Mouse (Mus musculus) intestine, postnatal 0 days (tissue): ENCODE measurements at regions not wholly inside any gene's neighbourhood (a gene's known extent, or its start where the extent isn't known, plus 50 kb on each side); places are given as distances from the start of the nearest gene placed in this dataset.

Source experiments
- ATAC-seq: fragments of 200-750 bp; cut with Nextera tagmentation; 2 replicates; pipeline ENCODE4 v1.8.0; 2017; ENCODE audit warnings: mild to moderate bottlenecking, moderate TSS enrichment, moderate library complexity
- H3K27ac ChIP-seq: fragments of 300-500 bp; sonication (generic); 2 replicates; pipeline ENCODE4 v1.5.1; 2014; ENCODE audit warnings: mild to moderate bottlenecking, low read depth, low read length, moderate library complexity
- H3K27me3 ChIP-seq: fragments of 300-500 bp; sonication (generic); replicated peaks from 2 replicates; pipeline ENCODE4 v1.6.1; 2014; ENCODE audit warnings: low read length, mixed read lengths; ENCODE audit not compliant: control insufficient read depth, insufficient read depth
- H3K36me3 ChIP-seq: fragments of 300-500 bp; sonication (generic); 2 replicates; pipeline ENCODE4 v1.6.1; 2014; ENCODE audit warnings: mild to moderate bottlenecking, moderate library complexity; ENCODE audit not compliant: control insufficient read depth, insufficient read depth
- H3K4me1 ChIP-seq: fragments of 300-500 bp; sonication (generic); replicated peaks from 2 replicates; pipeline ENCODE4 v1.6.1; 2014; ENCODE audit warnings: antibody characterized with exemption, low read length, mixed read lengths; ENCODE audit not compliant: control insufficient read depth, insufficient read depth
- H3K4me2 ChIP-seq: fragments of 300-500 bp; sonication (generic); replicated peaks from 2 replicates; pipeline ENCODE4 v1.6.1; 2014; ENCODE audit warnings: low read depth, mild to moderate bottlenecking, moderate library complexity
- H3K4me3 ChIP-seq: fragments of 300-500 bp; sonication (generic); 2 replicates; pipeline ENCODE4 v1.5.1; 2014; ENCODE audit warnings: low read depth, low read length
- H3K9ac ChIP-seq: fragments of 300-500 bp; sonication (generic); 2 replicates; pipeline ENCODE4 v1.6.1; 2014; ENCODE audit warnings: mild to moderate bottlenecking, low read depth, low read length
- H3K9me3 ChIP-seq: fragments of 300-500 bp; sonication (generic); 2 replicates; pipeline ENCODE4 v1.6.1; 2016; ENCODE audit warnings: mixed run types; ENCODE audit not compliant: control insufficient read depth
- CTCF ChIP-seq: sonication (generic); IDR thresholded peaks from 2 replicates; pipeline ENCODE4 v1.5.1; 2016; ENCODE audit warnings: low read depth, mild to moderate bottlenecking, control low read depth, antibody characterized with exemption, moderate library complexity
- WGBS: fragments of 180-500 bp; shearing (Covaris S2); extraction: QIAGEN DNeasy Blood & Tissue Kit; methylation state at CpG from one replicate; pipeline ENCODE4 v1.1.7; 2014; 5-methylcytosine and 5-hydroxymethylcytosine counted together

DNA sequence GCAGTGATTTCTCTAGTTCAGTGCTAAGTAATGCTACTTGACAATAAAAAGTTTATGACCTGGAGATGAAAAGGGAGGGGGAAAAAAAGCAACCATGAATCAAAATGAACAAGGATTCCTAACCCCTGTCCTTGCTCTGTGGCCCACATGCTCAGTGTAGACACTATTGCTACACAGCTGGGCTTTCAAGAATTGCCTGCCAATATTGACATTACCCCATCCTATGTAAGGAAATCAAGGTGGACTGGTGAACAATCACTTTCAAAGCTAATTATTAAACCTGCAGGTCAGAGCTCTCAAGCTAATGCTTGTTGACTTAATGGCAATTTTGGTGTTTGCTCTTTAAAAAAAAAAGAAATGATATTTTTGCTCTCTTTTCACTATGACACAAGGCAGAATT is 491.8 kb downstream of the Bcl11a start:
- Histone ChIP-seq H3K27ac (no peak overlapping the region), H3K4me1 (no peaks in the 10 kb centered on the region), H3K9ac (no peak overlapping the region), H3K36me3 (no peaks in the 10 kb centered on the region), H3K4me3 (no peak overlapping the region), H3K9me3 (no peaks in the 10 kb centered on the region), H3K27me3 (no peaks in the 10 kb centered on the region), H3K4me2 (no peak overlapping the region)
- peak; percentile 83 for ATAC-seq
- no peak for TF ChIP-seq CTCF

DNA sequence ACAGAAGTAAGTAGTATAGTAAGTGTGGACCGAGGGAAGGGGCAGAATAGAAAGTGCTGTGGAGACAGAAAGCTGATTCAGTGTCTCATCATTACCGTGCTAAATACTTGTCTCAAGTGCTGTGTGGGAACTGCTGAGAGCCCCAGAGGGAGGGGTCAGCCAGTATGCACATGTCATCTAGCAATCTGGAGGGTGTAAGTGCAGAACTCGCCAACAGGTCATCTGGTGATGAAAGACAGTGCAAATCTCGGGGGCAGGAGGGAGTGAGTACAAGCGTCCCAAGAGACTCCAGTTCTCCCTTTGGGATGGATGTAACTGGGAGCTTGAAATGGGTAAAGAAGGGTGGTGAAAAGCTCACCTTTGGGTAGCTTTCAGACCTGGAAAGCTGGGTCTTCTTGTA is 535.7 kb downstream of the Bcl11a start:
- H3K9ac ChIP-seq: no peak overlapping the region
- no peak overlapping the region for H3K4me3 ChIP-seq
- no peak overlapping the region for H3K27ac ChIP-seq
- ATAC-seq: no peak
- no peak overlapping the region for H3K4me2 ChIP-seq
- H3K9me3 ChIP-seq: no peaks in the 10 kb centered on the region
- H3K4me1 ChIP-seq: no peaks in the 10 kb centered on the region
- TF ChIP-seq CTCF: no peak
- no peaks in the 10 kb centered on the region for H3K36me3 ChIP-seq
- no peaks in the 10 kb centered on the region for H3K27me3 ChIP-seq
- WGBS: 55% methylated on average over 5 of the region's 5 CpGs

DNA sequence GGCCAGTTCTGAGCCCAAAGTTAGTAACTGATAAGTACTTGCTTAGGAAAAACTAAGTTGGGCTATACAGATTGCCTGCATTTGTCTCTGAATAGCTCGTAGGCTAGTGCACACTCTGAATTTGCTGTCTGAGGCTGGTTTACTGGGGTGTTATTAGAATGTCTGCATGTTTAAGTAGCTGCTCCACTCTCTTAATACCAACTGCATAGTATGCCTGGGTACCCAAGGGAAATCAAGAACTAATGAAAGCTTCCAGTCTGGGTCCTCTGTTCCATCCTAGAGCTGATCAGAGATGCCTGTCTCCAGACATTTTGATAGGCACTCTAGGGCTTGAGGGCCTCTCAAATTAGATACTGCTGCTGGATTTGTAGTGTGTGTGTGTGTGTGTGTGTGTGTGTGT is 537.6 kb downstream of the Bcl11a start:
- Histone ChIP-seq H3K9ac (no peak overlapping the region), H3K4me1 (no peaks in the 10 kb centered on the region), H3K27me3 (no peaks in the 10 kb centered on the region), H3K9me3 (no peaks in the 10 kb centered on the region), H3K36me3 (no peaks in the 10 kb centered on the region), H3K4me2 (no peak overlapping the region), H3K27ac (no peak overlapping the region), H3K4me3 (no peak overlapping the region)
- WGBS: 85% methylated on average over 1 of the region's 1 CpGs
- ATAC-seq: no peak
- no peak for TF ChIP-seq CTCF

DNA sequence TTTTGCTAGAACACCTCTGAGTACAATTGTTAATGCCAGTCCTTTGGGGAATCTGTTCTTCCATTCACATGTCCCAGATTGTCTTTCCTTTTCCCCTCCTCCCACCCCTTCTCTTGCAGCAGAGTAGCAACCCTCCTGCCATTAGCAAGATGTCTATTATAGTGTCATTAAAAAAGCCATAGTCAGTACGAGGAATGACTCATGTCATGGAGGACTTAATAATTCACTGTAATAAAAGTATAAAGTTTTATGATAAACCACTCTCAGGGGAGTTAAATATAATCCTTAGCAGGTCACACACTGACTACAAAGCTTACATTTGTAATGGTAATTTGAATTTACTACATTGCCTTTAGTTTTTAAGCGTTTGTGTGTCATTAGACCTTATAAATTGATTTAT is 540.7 kb downstream of the Bcl11a start:
- Histone ChIP-seq H3K4me2 (no peak overlapping the region), H3K4me3 (no peak overlapping the region), H3K27ac (no peak overlapping the region), H3K36me3 (no peaks in the 10 kb centered on the region), H3K27me3 (no peaks in the 10 kb centered on the region), H3K9ac (no peak overlapping the region), H3K4me1 (no peaks in the 10 kb centered on the region), H3K9me3 (no peaks in the 10 kb centered on the region)
- 30% methylated on average over 2 of the region's 2 CpGs for WGBS
- peak; percentile 31; the same call in 1 of the 2 replicates for ATAC-seq
- no peak for TF ChIP-seq CTCF

DNA sequence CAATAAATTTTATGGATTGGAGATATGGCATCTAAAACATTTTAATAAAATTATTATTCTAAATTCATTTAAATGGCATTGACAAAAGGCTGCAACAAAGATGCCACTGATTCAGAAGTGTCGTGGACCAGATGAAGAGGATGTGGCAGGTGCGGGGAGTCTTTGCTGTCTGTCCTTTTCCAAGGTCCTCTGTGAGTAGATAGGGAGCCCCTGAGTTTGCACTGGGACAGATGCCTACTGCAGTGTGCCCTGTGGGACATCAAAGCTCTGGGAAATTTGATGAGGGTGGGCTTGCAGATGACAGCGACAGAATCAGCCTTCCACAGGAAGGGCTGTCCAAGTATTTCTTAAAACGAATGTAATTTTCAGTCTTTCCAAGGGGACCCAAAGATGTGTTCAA is 541.2 kb downstream of the Bcl11a start:
- H3K9me3 ChIP-seq: no peaks in the 10 kb centered on the region
- TF ChIP-seq CTCF: no peak
- no peak overlapping the region for H3K27ac ChIP-seq
- H3K27me3 ChIP-seq: no peaks in the 10 kb centered on the region
- no peak for ATAC-seq
- H3K4me3 ChIP-seq: no peak overlapping the region
- no peaks in the 10 kb centered on the region for H3K4me1 ChIP-seq
- H3K36me3 ChIP-seq: no peaks in the 10 kb centered on the region
- no peak overlapping the region for H3K4me2 ChIP-seq
- 65% methylated on average over 4 of the region's 4 CpGs for WGBS
- no peak overlapping the region for H3K9ac ChIP-seq

DNA sequence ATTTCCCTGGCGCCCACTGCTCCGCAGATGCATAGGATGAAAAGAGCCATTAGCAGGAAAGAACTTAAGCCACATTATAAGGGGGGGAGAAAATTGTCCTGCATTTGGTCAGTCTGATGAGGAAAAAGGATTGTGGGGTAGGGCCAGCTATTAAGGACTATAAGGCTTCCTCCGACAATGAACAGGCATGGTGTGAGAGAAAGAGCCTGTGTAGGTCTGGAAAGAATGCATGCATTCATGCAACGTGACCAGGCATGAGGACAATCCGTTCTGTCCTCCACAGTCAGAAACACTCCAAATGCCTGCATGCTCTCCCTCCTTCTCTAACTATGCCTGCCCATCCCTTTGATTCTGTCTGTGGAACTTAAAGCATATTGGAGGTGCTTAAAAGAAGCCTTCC is 550.8 kb downstream of the Bcl11a start:
- TF ChIP-seq CTCF: no peak
- ATAC-seq: no peak
- no peaks in the 10 kb centered on the region for H3K4me1 ChIP-seq
- H3K4me3 ChIP-seq: no peak overlapping the region
- no peaks in the 10 kb centered on the region for H3K9me3 ChIP-seq
- H3K27ac ChIP-seq: no peak overlapping the region
- no peak overlapping the region for H3K9ac ChIP-seq
- no peaks in the 10 kb centered on the region for H3K36me3 ChIP-seq
- H3K4me2 ChIP-seq: no peak overlapping the region
- 85% methylated on average over 5 of the region's 5 CpGs for WGBS
- H3K27me3 ChIP-seq: no peaks in the 10 kb centered on the region

DNA sequence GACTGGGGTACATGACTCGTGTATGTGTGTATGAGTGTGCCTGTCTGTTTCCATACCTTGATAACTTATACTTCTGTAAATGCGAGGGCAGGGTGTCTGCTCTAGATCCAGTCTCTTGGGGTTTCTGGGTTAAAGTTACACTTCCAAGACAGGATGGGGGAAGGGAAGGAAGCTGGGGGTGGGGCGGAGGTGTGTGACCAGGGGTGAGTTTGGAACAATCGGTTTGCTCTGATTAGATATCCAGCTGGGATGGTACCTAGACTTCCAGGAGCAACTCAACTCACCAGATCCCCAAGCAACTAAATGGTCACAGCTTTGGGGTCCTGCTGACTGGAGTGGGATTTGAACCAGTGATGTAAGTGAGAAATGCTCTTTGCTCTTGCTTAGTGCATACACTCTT is 551.6 kb downstream of the Bcl11a start:
- Histone ChIP-seq H3K27ac (no peak overlapping the region), H3K36me3 (no peaks in the 10 kb centered on the region), H3K9ac (no peak overlapping the region), H3K27me3 (no peaks in the 10 kb centered on the region), H3K4me3 (no peak overlapping the region), H3K4me1 (no peaks in the 10 kb centered on the region), H3K9me3 (no peaks in the 10 kb centered on the region), H3K4me2 (no peak overlapping the region)
- ATAC-seq: no peak
- 48% methylated on average over 4 of the region's 4 CpGs for WGBS
- TF ChIP-seq CTCF: no peak
